Mouse (Mus musculus) heart, postnatal 0 days (tissue): Measurements from ENCODE around the gene Gcgr. TPM values are rescaled to one million over a fixed set of nuclear protein-coding genes. Genes with fewer than 3 reads are reported as not detected.

ENCODE experiments used
- ATAC-seq: fragments of 200-750 bp; cut with Nextera tagmentation; 2 replicates; pipeline ENCODE4 v1.8.0; 2017; ENCODE audit warnings: low read depth, moderate number of reproducible peaks, moderate library complexity; ENCODE audit not compliant: insufficient read depth
- DNase-seq: peaks from one replicate; pipeline ENCODE4 v3.0.0-alpha.2; 2016; ENCODE audit warnings: low spot score
- H3K27ac ChIP-seq: fragments of 300-500 bp; sonication (generic); 2 replicates; pipeline ENCODE4 v1.5.1; 2014; ENCODE audit warnings: low read depth, mild to moderate bottlenecking
- H3K27me3 ChIP-seq: fragments of 300-500 bp; sonication (generic); 2 replicates; pipeline ENCODE4 v1.6.1; 2014; ENCODE audit warnings: low read length, mixed read lengths; ENCODE audit not compliant: control insufficient read depth, insufficient read depth
- H3K36me3 ChIP-seq: fragments of 300-500 bp; sonication (generic); replicated peaks from 2 replicates; pipeline ENCODE4 v1.6.1; 2014; ENCODE audit warnings: low read length, mixed read lengths; ENCODE audit not compliant: control insufficient read depth, insufficient read depth
- H3K4me1 ChIP-seq: fragments of 300-500 bp; sonication (generic); 2 replicates; pipeline ENCODE4 v1.6.1; 2014; ENCODE audit warnings: antibody characterized with exemption; ENCODE audit not compliant: control insufficient read depth, insufficient read depth
- H3K4me2 ChIP-seq: fragments of 300-500 bp; sonication (generic); 2 replicates; pipeline ENCODE4 v1.6.1; 2014; ENCODE audit warnings: low read depth, mild to moderate bottlenecking, low read length, moderate library complexity
- H3K4me3 ChIP-seq: fragments of 300-500 bp; sonication (generic); 2 replicates; pipeline ENCODE4 v1.5.1; 2014; ENCODE audit warnings: low read depth, low read length
- H3K9ac ChIP-seq: fragments of 300-500 bp; sonication (generic); replicated peaks from 2 replicates; pipeline ENCODE4 v1.6.1; 2014; ENCODE audit warnings: low read depth, low read length, mixed read lengths
- H3K9me3 ChIP-seq: fragments of 300-500 bp; sonication (generic); replicated peaks from 2 replicates; pipeline ENCODE4 v1.6.1; 2016; ENCODE audit warnings: low read length; ENCODE audit not compliant: control insufficient read depth
- CTCF ChIP-seq: IDR thresholded peaks from 2 replicates; pipeline ENCODE4 v1.5.1; 2016; ENCODE audit warnings: antibody characterized with exemption, control low read depth, low read depth
- EP300 ChIP-seq: IDR thresholded peaks from 2 replicates; pipeline ENCODE4 v1.6.1; 2016; ENCODE audit warnings: antibody characterized with exemption, low read depth
- WGBS: fragments of 180-500 bp; shearing (Covaris S2); extraction: QIAGEN DNeasy Blood & Tissue Kit; methylation state at CpG from one replicate; pipeline ENCODE4 v1.1.7; 2014; 5-methylcytosine and 5-hydroxymethylcytosine counted together
- polyA plus RNA-seq: library from polyadenylated mRNA; unstranded; fragments of >200 nt; fragmentation: Nextera tagmentation; extraction: Ambion mirVana; gene quantifications from 2 replicates; pipeline ENCODE4 v1.2.1, GENCODE M21; 2015
- total RNA-seq: library from RNA; depleted of rRNA; stranded (reverse); fragments of >200 nt; gene quantifications from 2 replicates; pipeline ENCODE4 v1.2.3, GENCODE M21; 2014; ENCODE audit warnings: low replicate concordance

The Gcgr gene
- total and polyA plus RNA-seq, 2 experiments from 2014 or later: 0.23 to 0.81 TPM

GRCm38 (mm10) chr11:120573585-120574277, 43.2 kb downstream of the Gcgr start:
- ATAC-seq: peak; percentile 2; the same call in 1 of the 2 replicates
- peaks cover 37% of the 10 kb centered on the region for H3K36me3 ChIP-seq
- H3K27me3 ChIP-seq: no peaks in the 10 kb centered on the region
- peak overlapping the region; percentile 82 for H3K4me3 ChIP-seq
- peak overlapping the region; percentile 97 for H3K27ac ChIP-seq
- under 1% methylated on average over 23 of the region's 23 CpGs for WGBS
- H3K9ac ChIP-seq: peak overlapping the region; percentile 79
- peak overlapping the region; percentile 67 for H3K4me2 ChIP-seq
- no peaks in the 10 kb centered on the region for H3K9me3 ChIP-seq
- H3K4me1 ChIP-seq: peaks cover 26% of the 10 kb centered on the region
- no peak for TF ChIP-seq CTCF
- TF ChIP-seq EP300: no peak
- DNase-seq: peak; percentile 30

GRCm38 (mm10) chr11:120574278-120574600, 43.7 kb downstream of the Gcgr start:
- WGBS: 14% methylated on average over 5 of the region's 5 CpGs
- Histone ChIP-seq H3K4me1 (peaks cover 29% of the 10 kb centered on the region), H3K4me2 (peak overlapping the region; percentile 67), H3K27me3 (no peaks in the 10 kb centered on the region), H3K9ac (peak overlapping the region; percentile 79; the same call in 1 of the 2 replicates), H3K9me3 (no peaks in the 10 kb centered on the region), H3K4me3 (peak overlapping the region; percentile 82; the same call in 1 of the 2 replicates), H3K36me3 (peaks cover 41% of the 10 kb centered on the region), H3K27ac (peak overlapping the region; percentile 97)
- no peak for ATAC-seq
- TF ChIP-seq EP300: no peak
- no peak for TF ChIP-seq CTCF
- no peak for DNase-seq

GRCm38 (mm10) chr11:120575046-120575445, 44.5 kb downstream of the Gcgr start:
- TF ChIP-seq CTCF: no peak
- no peak for TF ChIP-seq EP300
- H3K4me3 ChIP-seq: no peak overlapping the region
- no peaks in the 10 kb centered on the region for H3K27me3 ChIP-seq
- ATAC-seq: no peak
- no peak overlapping the region; the same call in 1 of the 2 replicates for H3K27ac ChIP-seq
- H3K9ac ChIP-seq: no peak overlapping the region
- no peak overlapping the region for H3K4me2 ChIP-seq
- 82% methylated on average over 2 of the region's 2 CpGs for WGBS
- H3K4me1 ChIP-seq: peaks cover 35% of the 10 kb centered on the region
- no peak for DNase-seq
- H3K36me3 ChIP-seq: peaks cover 41% of the 10 kb centered on the region
- no peaks in the 10 kb centered on the region for H3K9me3 ChIP-seq

- Histone ChIP-seq H3K27ac (no peak overlapping the region), H3K9me3 (no peaks in the 10 kb centered on the region), H3K27me3 (no peaks in the 10 kb centered on the region), H3K4me2 (no peak overlapping the region), H3K9ac (no peak overlapping the region), H3K36me3 (peaks cover 33% of the 10 kb centered on the region), H3K4me3 (no peak overlapping the region), H3K4me1 (peaks cover 40% of the 10 kb centered on the region)
- ATAC-seq (no peak), DNase-seq (no peak)
- no peak for TF ChIP-seq CTCF
Measured at GRCm38 (mm10) chr11:120575940-120576339, 45.4 kb downstream of the Gcgr start.

GRCm38 (mm10) chr11:120576365-120576981, 46.0 kb downstream of the Gcgr start:
- H3K27me3 ChIP-seq: no peaks in the 10 kb centered on the region
- 79% methylated on average over 3 of the region's 3 CpGs for WGBS
- peaks cover 34% of the 10 kb centered on the region for H3K4me1 ChIP-seq
- no peak overlapping the region for H3K4me3 ChIP-seq
- DNase-seq (no peak), ATAC-seq (no peak)
- H3K27ac ChIP-seq: no peak overlapping the region
- H3K36me3 ChIP-seq: peaks cover 27% of the 10 kb centered on the region
- H3K9ac ChIP-seq: no peak overlapping the region; the same call in 1 of the 2 replicates
- no peaks in the 10 kb centered on the region for H3K9me3 ChIP-seq
- no peak overlapping the region for H3K4me2 ChIP-seq
- TF ChIP-seq EP300 (no peak), CTCF (no peak)
